Mouse (Mus musculus) E14TG2a.4 (cell line): ENCODE data around the gene Naa20.

ENCODE experiments used
- CTCF ChIP-seq: conservative IDR thresholded peaks from 2 replicates; pipeline ENCODE4 v1.5.1; 2014; ENCODE audit warnings: low read length
- NANOG ChIP-seq: IDR thresholded peaks from 2 replicates; pipeline ENCODE4 v1.6.1; 2014; ENCODE audit warnings: borderline replicate concordance, low read length, mixed read lengths

DNA sequence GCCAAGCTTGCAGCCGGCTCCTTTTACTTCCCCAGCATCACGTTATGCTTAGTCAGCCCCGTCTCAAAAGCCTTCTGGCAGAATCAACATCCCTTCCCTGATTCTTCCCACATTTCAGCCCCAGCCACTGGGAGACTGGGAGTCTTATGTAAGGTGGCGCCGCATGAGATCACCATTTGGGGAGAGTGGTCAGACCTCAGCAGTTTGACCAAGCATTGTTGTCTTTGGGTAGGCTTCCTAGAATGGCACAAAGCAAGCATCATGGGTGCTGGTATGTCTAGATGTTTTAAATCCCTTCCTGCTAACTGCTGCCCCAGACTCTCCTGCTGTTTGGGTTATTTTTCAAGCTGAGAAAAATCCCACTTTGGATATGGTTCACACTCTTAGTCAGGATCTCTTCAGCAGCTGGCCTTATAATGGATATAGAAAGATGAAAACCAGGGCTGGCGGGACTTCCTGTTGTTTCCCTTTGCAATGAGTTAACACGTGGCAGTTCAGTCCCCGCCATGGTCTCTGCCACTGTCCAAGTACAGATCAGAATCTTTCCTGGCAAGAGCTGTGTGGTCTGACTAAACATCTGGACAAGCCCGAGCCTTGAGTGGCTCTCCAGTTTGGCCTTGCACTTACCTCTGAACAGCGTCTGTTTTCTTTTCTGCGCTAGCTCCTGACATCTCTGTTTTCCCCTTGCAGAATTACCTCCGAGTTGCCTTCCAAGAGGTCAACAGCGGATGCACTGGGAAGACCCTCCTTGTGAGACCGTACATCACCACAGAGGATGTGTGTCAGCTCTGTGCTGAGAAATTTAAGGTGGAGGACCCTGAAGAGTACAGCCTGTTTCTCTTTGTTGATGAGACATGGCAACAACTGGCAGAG, 16.8 kb upstream of the Naa20 start:
- TF ChIP-seq CTCF (no peak), NANOG (no peak)
